Mouse (Mus musculus): ENCODE results near the gene Ptov1.

GRCm38 (mm10) chr7:44859896-44860295 lies 9.7 kb downstream of the Ptov1 start:
- no peak for TF ChIP-seq CTCF (IDR thresholded peaks at IDR 0.05; ENCODE audit: extremely low read depth, insufficient read depth, insufficient read length, insufficient replicate concordance)
- no peak for TF ChIP-seq POLR2A (IDR thresholded peaks at IDR 0.05; ENCODE audit: low read depth, low read length)
